Mouse (Mus musculus): Measurements from ENCODE around the gene 4931440F15Rik.

DNA sequence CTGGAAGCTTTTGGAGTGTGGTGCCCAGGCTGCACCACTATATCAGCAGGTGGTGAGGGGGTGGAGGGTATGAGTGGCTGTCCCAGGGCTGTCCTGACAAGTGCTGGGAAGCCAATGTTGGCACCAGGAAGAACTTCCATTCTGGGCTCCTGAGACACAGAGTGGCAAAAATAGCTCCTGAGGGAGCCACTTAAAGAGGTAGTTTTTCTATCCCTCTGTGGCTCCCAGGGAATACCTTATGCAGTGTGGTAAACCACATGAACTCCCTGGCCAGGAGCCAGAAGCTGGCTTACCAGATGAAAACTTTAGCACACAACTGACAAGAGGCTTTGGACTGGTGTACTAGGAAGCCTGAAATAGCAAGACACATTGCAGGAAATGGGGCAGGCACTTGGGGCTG, 47.5 kb downstream of the 4931440F15Rik start:
- no peak for TF ChIP-seq POLR2AphosphoS2 (IDR thresholded peaks at IDR 0.05; ENCODE audit: insufficient read length, low read depth)
- TF ChIP-seq POLR2A (IDR thresholded peaks at IDR 0.05; ENCODE audit: insufficient read length, low read depth): no peak
- TF ChIP-seq E2F4 (IDR thresholded peaks at IDR 0.05; ENCODE audit: insufficient read depth): no peak
